Mouse (Mus musculus) MEL (cell line): ENCODE data around the gene Sell. TPM values are rescaled to one million over a fixed set of nuclear protein-coding genes. Genes with fewer than 3 reads are reported as not detected.

Experiments used
- DNase-seq: peaks from one replicate; pipeline ENCODE4 v3.0.0; 2011; ENCODE audit warnings: low read depth, low spot score
- H3K27ac ChIP-seq: 2 replicates; pipeline ENCODE4 v1.5.1; 2012; ENCODE audit warnings: low read depth, mild to moderate bottlenecking, control low read depth, low read length, moderate library complexity; ENCODE audit not compliant: control insufficient read depth
- H3K27me3 ChIP-seq, 2 experiments: fragments of 150-350 bp in 1 of 2; sonication (generic) in 1 of 2; 2 replicates each; pipeline ENCODE4 v1.6.1; 2012; ENCODE audit warnings: low read length in 2 of 2, mild to moderate bottlenecking in 2 of 2, improper control_type of control experiment in 1 of 2, moderate library complexity in 1 of 2; ENCODE audit not compliant: insufficient read depth in 2 of 2, control insufficient read depth in 1 of 2
- H3K36me3 ChIP-seq, 2 experiments: 2 replicates each; pipeline ENCODE4 v1.6.1; 2012 to 2014; ENCODE audit warnings: low read length in 2 of 2, improper control_type of control experiment in 1 of 2, inconsistent platforms in 1 of 2, mild to moderate bottlenecking in 1 of 2; ENCODE audit not compliant: insufficient read depth in 2 of 2, control insufficient read depth in 1 of 2
- H3K4me1 ChIP-seq, 2 experiments: fragments of 150-350 bp in 1 of 2; sonication (generic) in 1 of 2; 2 replicates each; pipeline ENCODE4 v1.6.1; 2012; ENCODE audit warnings: low read length in 2 of 2, improper control_type of control experiment in 1 of 2, mild to moderate bottlenecking in 1 of 2; ENCODE audit not compliant: insufficient read depth in 2 of 2, control insufficient read depth in 1 of 2
- H3K4me3 ChIP-seq, 2 experiments: fragments of 150-350 bp in 1 of 2; sonication (generic) in 1 of 2; 2 replicates each; pipeline ENCODE4 v1.5.1; 2012; ENCODE audit warnings: low read depth in 2 of 2, low read length in 2 of 2, mild to moderate bottlenecking in 2 of 2, moderate library complexity in 2 of 2, control low read depth in 1 of 2, improper control_type of control experiment in 1 of 2; ENCODE audit not compliant: control insufficient read depth in 1 of 2, insufficient read depth in 1 of 2
- H3K79me2 ChIP-seq: 2 replicates; pipeline ENCODE4 v1.6.1; 2012; ENCODE audit warnings: mild to moderate bottlenecking, low read length, moderate library complexity; ENCODE audit not compliant: control insufficient read depth, poor library complexity, insufficient read depth
- H3K9ac ChIP-seq: 2 replicates; pipeline ENCODE4 v1.6.1; 2012; ENCODE audit warnings: low read depth, mild to moderate bottlenecking, control low read depth, low read length, moderate library complexity; ENCODE audit not compliant: control insufficient read depth, poor library complexity, severe bottlenecking
- H3K9me3 ChIP-seq: fragments of 150-350 bp; sonication (generic); replicated peaks from 2 replicates; pipeline ENCODE4 v1.6.1; 2012; ENCODE audit warnings: mild to moderate bottlenecking, low read length, improper control_type of control experiment, moderate library complexity; ENCODE audit not compliant: insufficient read depth
- CHD2 ChIP-seq: IDR thresholded peaks from 2 replicates; pipeline ENCODE4 v1.6.1; 2011; ENCODE audit warnings: low read length, improper control_type of control experiment
- ELF1 ChIP-seq: IDR thresholded peaks from 2 replicates; pipeline ENCODE4 v1.6.1; 2014; ENCODE audit warnings: low read depth, mild to moderate bottlenecking, inconsistent platforms, low read length, improper control_type of control experiment, moderate library complexity
- EP300 ChIP-seq, 2 experiments: IDR thresholded peaks; 2 replicates each; pipeline ENCODE4 v1.6.1; 2011; ENCODE audit warnings: improper control_type of control experiment in 2 of 2, low read length in 2 of 2, low read depth in 1 of 2, mild to moderate bottlenecking in 1 of 2
- ETS1 ChIP-seq: IDR thresholded peaks from 2 replicates; pipeline ENCODE4 v1.6.1; 2012; ENCODE audit warnings: low read depth, mild to moderate bottlenecking, inconsistent platforms, low read length, improper control_type of control experiment, moderate library complexity
- GATA1 ChIP-seq: IDR thresholded peaks from 2 replicates; pipeline ENCODE4 v1.6.1; 2011; ENCODE audit warnings: low read depth, low read length, improper control_type of control experiment
- HCFC1 ChIP-seq: IDR thresholded peaks from 2 replicates; pipeline ENCODE4 v1.6.1; 2012; ENCODE audit warnings: low read depth, mild to moderate bottlenecking, inconsistent platforms, low read length, improper control_type of control experiment, moderate library complexity
- JUND ChIP-seq: IDR thresholded peaks from 2 replicates; pipeline ENCODE4 v1.6.1; 2011; ENCODE audit warnings: low read depth, mild to moderate bottlenecking, improper control_type of control experiment, low read length
- KAT2A ChIP-seq: conservative IDR thresholded peaks from 2 replicates; pipeline ENCODE4 v1.6.1; 2012; ENCODE audit warnings: low read depth, low read length, improper control_type of control experiment, inconsistent platforms
- MAFK ChIP-seq: IDR thresholded peaks from 2 replicates; pipeline ENCODE4 v1.6.1; 2011; ENCODE audit warnings: low read depth, mild to moderate bottlenecking, low read length, improper control_type of control experiment, borderline replicate concordance
- MAX ChIP-seq: IDR thresholded peaks from 2 replicates; pipeline ENCODE4 v1.6.1; 2011; ENCODE audit warnings: low read length, improper control_type of control experiment
- MAZ ChIP-seq: IDR thresholded peaks from 2 replicates; pipeline ENCODE4 v1.6.1; 2012; ENCODE audit warnings: low read depth, mild to moderate bottlenecking, inconsistent platforms, low read length, improper control_type of control experiment
- MYB ChIP-seq: IDR thresholded peaks from 2 replicates; pipeline ENCODE4 v1.6.1; 2011; ENCODE audit warnings: mild to moderate bottlenecking, low read depth, low read length, improper control_type of control experiment
- MYC ChIP-seq: IDR thresholded peaks from 2 replicates; pipeline ENCODE4 v1.6.1; 2011; ENCODE audit warnings: low read depth, mild to moderate bottlenecking, low read length, improper control_type of control experiment, moderate library complexity
- NRF1 ChIP-seq: IDR thresholded peaks from 2 replicates; pipeline ENCODE4 v1.6.1; 2014; ENCODE audit warnings: low read depth, mild to moderate bottlenecking, inconsistent platforms, low read length, improper control_type of control experiment, moderate library complexity; ENCODE audit not compliant: poor library complexity, insufficient read depth, severe bottlenecking
- POLR2A ChIP-seq, 2 experiments: IDR thresholded peaks; 2 replicates each; pipeline ENCODE4 v1.6.1; 2011 to 2012; ENCODE audit warnings: low read length in 2 of 2, mild to moderate bottlenecking in 2 of 2, control low read depth in 1 of 2, improper control_type of control experiment in 1 of 2, low read depth in 1 of 2, moderate library complexity in 1 of 2; ENCODE audit not compliant: control insufficient read depth in 1 of 2, insufficient read depth in 1 of 2, poor library complexity in 1 of 2
- RAD21 ChIP-seq: IDR thresholded peaks from 2 replicates; pipeline ENCODE4 v1.6.1; 2011; ENCODE audit warnings: mild to moderate bottlenecking, low read depth, low read length, improper control_type of control experiment
- SIN3A ChIP-seq: IDR thresholded peaks from 2 replicates; pipeline ENCODE4 v1.6.1; 2012; ENCODE audit warnings: low read length, improper control_type of control experiment, inconsistent platforms
- TCF12 ChIP-seq: IDR thresholded peaks from 2 replicates; pipeline ENCODE4 v1.6.1; 2014; ENCODE audit warnings: low read depth, mild to moderate bottlenecking, inconsistent platforms, low read length, improper control_type of control experiment, moderate library complexity
- USF1 ChIP-seq: IDR thresholded peaks from 2 replicates; pipeline ENCODE4 v1.6.1; 2014; ENCODE audit warnings: low read depth, mild to moderate bottlenecking, inconsistent platforms, low read length, improper control_type of control experiment, moderate library complexity
- ZKSCAN1 ChIP-seq: IDR thresholded peaks from 2 replicates; pipeline ENCODE4 v1.6.1; 2012; ENCODE audit warnings: low read depth, mild to moderate bottlenecking, inconsistent platforms, low read length, improper control_type of control experiment, moderate library complexity
- polyA plus RNA-seq, 2 experiments: library from polyadenylated mRNA; stranded (reverse) in 1 of 2; unstranded in 1 of 2; fragments of >175 nt in 1 of 2; fragments of >200 nt in 1 of 2; gene quantifications; 2 replicates each; pipeline versions ENCODE4 v1.2.1 to v1.2.4; 2012; ENCODE audit warnings: low replicate concordance in 2 of 2, low read depth in 1 of 2; ENCODE audit not compliant: insufficient read length in 2 of 2, insufficient read depth in 1 of 2, missing spikeins in 1 of 2
- total RNA-seq: library from RNA; depleted of rRNA; stranded (reverse); fragments of 300-350 nt; gene quantifications from 2 replicates; pipeline ENCODE4 v1.2.3, GENCODE M21; 2012

Sell gene
- total and polyA plus RNA-seq, 3 experiments = 0.04 TPM; not detected in 2

- Histone ChIP-seq H3K4me1 (peaks cover 9 to 12% of the 10 kb centered on the region in 2 experiments), H3K36me3 (peaks cover 0 to 7% of the 10 kb centered on the region in 2 experiments; a peak in 2 of 4 replicates), H3K27ac (no peak overlapping the region), H3K4me3 (no peak overlapping the region), H3K79me2 (no peaks in the 10 kb centered on the region), H3K27me3 (no peaks in the 10 kb centered on the region; a peak in 1 of 4 replicates), H3K9me3 (no peaks in the 10 kb centered on the region), H3K9ac (no peak overlapping the region)
- no peak for DNase-seq
- TF ChIP-seq SIN3A (no peak), HCFC1 (no peak), CHD2 (no peak), RAD21 (no peak), NRF1 (no peak), MAFK (no peak), USF1 (no peak), JUND (no peak), ZKSCAN1 (no peak), MYB (no peak), TCF12 (no peak), ETS1 (no peak), MYC (no peak), MAZ (no peak), GATA1 (no peak), EP300 (IDR thresholded peaks at IDR 0.05; ENCODE audit: low read depth in 1 of 2, low read length in 2 of 2) (no peak), ELF1 (no peak), POLR2A (IDR thresholded peaks at IDR 0.05; ENCODE audit: control insufficient read depth in 1 of 2, insufficient read depth in 1 of 2, low read depth in 1 of 2, low read length in 2 of 2, poor library complexity in 1 of 2) (no peak), MAX (no peak)
Measured at GRCm38 (mm10) chr1:164070461-164070860, 8.7 kb downstream of the Sell start.

DNA sequence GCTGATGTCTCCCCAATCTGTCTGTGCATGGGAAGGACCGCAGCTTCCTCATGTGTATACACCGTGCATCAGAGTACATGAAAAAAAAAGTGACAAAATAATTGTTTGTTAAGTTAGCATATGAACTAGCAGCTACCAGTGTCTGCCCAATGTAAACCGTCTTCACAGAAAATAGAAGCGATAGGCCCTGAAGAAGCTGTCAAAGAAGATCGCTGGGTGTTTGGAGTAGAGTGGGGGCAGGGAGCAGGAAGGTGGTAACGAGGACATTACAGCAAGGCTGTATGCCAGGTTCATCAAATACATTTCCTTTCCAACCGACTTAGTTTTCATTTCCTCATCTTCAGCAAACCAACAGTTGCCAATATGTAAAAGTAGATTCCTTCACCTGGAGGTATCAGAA lies 9.3 kb downstream of the Sell start:
- Histone ChIP-seq H3K4me3 (no peak overlapping the region), H3K79me2 (no peaks in the 10 kb centered on the region), H3K27ac (no peak overlapping the region), H3K9me3 (no peaks in the 10 kb centered on the region), H3K4me1 (peaks cover 9 to 12% of the 10 kb centered on the region in 2 experiments), H3K27me3 (no peaks in the 10 kb centered on the region; a peak in 1 of 4 replicates), H3K36me3 (peaks cover 0 to 7% of the 10 kb centered on the region in 2 experiments; a peak in 2 of 4 replicates), H3K9ac (no peak overlapping the region)
- DNase-seq = no peak
- no peak for TF ChIP-seq KAT2A
